Mouse (Mus musculus) embryonic facial prominence, embryonic 12.5 days (tissue): Measurements from ENCODE around the gene Fam151a. TPM values are rescaled to one million over a fixed set of nuclear protein-coding genes. Genes with fewer than 3 reads are reported as not detected.
A peak's percentile ranks its signal among the peaks of the same experiment; 100 is the strongest.
"Not testable (repeated sequence)": the region's sequence is repeated elsewhere in the genome, so short reads cannot be mapped to it uniquely, and the experiment has no call there.

ENCODE experiments used
- ATAC-seq: fragments of 200-750 bp; cut with Nextera tagmentation; 2 replicates; pipeline ENCODE4 v1.8.0; 2017; ENCODE audit not compliant: insufficient number of reproducible peaks, insufficient read depth, low FRiP score, low TSS enrichment
- H3K27ac ChIP-seq: fragments of 300-500 bp; sonication (generic); 2 replicates; pipeline ENCODE4 v1.5.1; 2016; ENCODE audit warnings: mild to moderate bottlenecking
- H3K27me3 ChIP-seq: fragments of 300-500 bp; sonication (generic); 2 replicates; pipeline ENCODE4 v1.6.1; 2016; ENCODE audit warnings: mild to moderate bottlenecking, moderate library complexity
- H3K36me3 ChIP-seq: fragments of 300-500 bp; sonication (generic); 2 replicates; pipeline ENCODE4 v1.6.1; 2016; ENCODE audit warnings: mild to moderate bottlenecking
- H3K4me1 ChIP-seq: fragments of 300-500 bp; sonication (generic); 2 replicates; pipeline ENCODE4 v1.6.1; 2016
- H3K4me2 ChIP-seq: fragments of 300-500 bp; sonication (generic); replicated peaks from 2 replicates; pipeline ENCODE4 v1.6.1; 2016; ENCODE audit warnings: mild to moderate bottlenecking, moderate library complexity
- H3K4me3 ChIP-seq: fragments of 300-500 bp; sonication (generic); 2 replicates; pipeline ENCODE4 v1.5.1; 2016; ENCODE audit warnings: mild to moderate bottlenecking
- H3K9ac ChIP-seq: fragments of 300-500 bp; sonication (generic); 2 replicates; pipeline ENCODE4 v1.6.1; 2016; ENCODE audit warnings: mild to moderate bottlenecking, moderate library complexity
- H3K9me3 ChIP-seq: fragments of 300-500 bp; sonication (generic); 2 replicates; pipeline ENCODE4 v1.6.1; 2016; ENCODE audit warnings: mild to moderate bottlenecking, moderate library complexity
- WGBS: fragments of 180-500 bp; shearing (Covaris S2); methylation state at CpG from one replicate; pipeline ENCODE4 v1.1.7; 2016; 5-methylcytosine and 5-hydroxymethylcytosine counted together
- polyA plus RNA-seq: library from polyadenylated mRNA; unstranded; fragments of >200 nt; fragmentation: Nextera tagmentation; extraction: Ambion mirVana; gene quantifications from 2 replicates; pipeline ENCODE4 v1.2.1, GENCODE M21; 2016

The Fam151a gene
- polyA plus RNA-seq, 1 experiment from 2014 or later: 0.19 TPM

DNA sequence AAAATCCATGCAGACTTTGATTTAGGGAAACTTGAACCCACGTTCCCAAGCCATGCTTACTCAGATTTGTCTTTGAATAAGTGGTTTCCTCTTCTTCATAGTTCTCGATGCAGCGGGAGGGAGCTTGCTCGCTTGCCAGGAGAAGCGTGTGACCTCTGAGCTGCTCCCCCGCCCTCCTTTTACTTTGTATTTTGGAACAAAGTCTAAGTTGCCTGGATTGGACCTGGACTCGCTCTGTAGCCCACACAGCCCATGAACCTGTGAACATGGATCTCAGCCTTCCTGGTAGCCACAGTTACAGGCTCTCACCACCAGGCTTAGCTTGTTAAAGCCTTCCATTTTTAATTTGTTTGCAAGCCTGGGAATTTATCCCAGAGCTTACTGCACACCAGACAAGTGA, 2.9 kb upstream of the Fam151a start, which contains the start of gene Mroh7:
Gene Mroh7 (minus strand): TSS at position 112 of the 400 bp plus-strand sequence.
- Histone ChIP-seq H3K36me3 (no peaks in the 10 kb centered on the region), H3K27me3 (no peaks in the 10 kb centered on the region), H3K27ac (no peak within 1 kb of the TSS), H3K4me3 (no peak within 1 kb of the TSS), H3K9me3 (no peaks in the 10 kb centered on the region), H3K4me1 (no peaks in the 10 kb centered on the region), H3K9ac (no peak within 1 kb of the TSS), H3K4me2 (no peak within 1 kb of the TSS)
- ATAC-seq: no peak
- 80% methylated on average over 7 of the region's 7 CpGs for WGBS

DNA sequence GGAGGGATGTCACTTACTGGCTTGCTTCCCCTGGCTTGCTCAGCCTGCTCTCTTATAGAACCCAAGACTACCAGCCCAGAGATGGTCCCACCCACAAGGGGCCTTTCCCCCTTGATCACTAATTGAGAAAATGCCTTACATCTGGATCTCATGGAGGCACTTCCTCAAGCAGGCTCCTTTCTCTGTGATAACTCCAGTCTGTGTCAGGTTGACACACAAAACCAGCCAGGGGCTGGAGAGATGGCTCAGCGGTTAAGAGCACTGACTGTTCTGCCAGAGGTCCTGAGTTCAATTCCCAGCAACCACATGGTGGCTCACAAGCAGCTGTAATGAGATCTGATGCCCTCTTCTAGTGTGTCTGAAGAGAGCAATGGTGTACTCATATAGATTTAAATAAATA, 3.2 kb downstream of the Fam151a start:
- not testable (repeated sequence) for H3K27me3 ChIP-seq, H3K36me3 ChIP-seq, H3K27ac ChIP-seq, H3K4me3 ChIP-seq, H3K9me3 ChIP-seq, H3K9ac ChIP-seq, ATAC-seq, H3K4me1 ChIP-seq, H3K4me2 ChIP-seq
- 28% methylated on average over 1 of the region's 1 CpGs for WGBS

- H3K4me2 ChIP-seq: no peak overlapping the region
- H3K4me1 ChIP-seq: no peaks in the 10 kb centered on the region
- no peaks in the 10 kb centered on the region for H3K36me3 ChIP-seq
- WGBS: 59% methylated on average over 3 of the region's 3 CpGs
- no peaks in the 10 kb centered on the region for H3K9me3 ChIP-seq
- H3K9ac ChIP-seq: no peak overlapping the region
- H3K4me3 ChIP-seq: no peak overlapping the region
- H3K27ac ChIP-seq: no peak overlapping the region
- no peaks in the 10 kb centered on the region for H3K27me3 ChIP-seq
- ATAC-seq: no peak
Measured at GRCm38 (mm10) chr4:106737904-106738303, 4.2 kb downstream of the Fam151a start.

- ATAC-seq: no peak
- Histone ChIP-seq H3K36me3 (no peaks in the 10 kb centered on the region), H3K4me2 (no peak overlapping the region), H3K9me3 (no peaks in the 10 kb centered on the region), H3K4me3 (no peak overlapping the region), H3K9ac (no peak overlapping the region), H3K27me3 (0 out of 2 replicates have a peak, but pooled peaks cover 3% of the 10 kb centered on the region), H3K4me1 (peaks cover 21% of the 10 kb centered on the region), H3K27ac (no peak overlapping the region)
- 80% methylated on average over 7 of the region's 7 CpGs for WGBS
Measured at GRCm38 (mm10) chr4:106745862-106746261, 12.2 kb downstream of the Fam151a start.

DNA sequence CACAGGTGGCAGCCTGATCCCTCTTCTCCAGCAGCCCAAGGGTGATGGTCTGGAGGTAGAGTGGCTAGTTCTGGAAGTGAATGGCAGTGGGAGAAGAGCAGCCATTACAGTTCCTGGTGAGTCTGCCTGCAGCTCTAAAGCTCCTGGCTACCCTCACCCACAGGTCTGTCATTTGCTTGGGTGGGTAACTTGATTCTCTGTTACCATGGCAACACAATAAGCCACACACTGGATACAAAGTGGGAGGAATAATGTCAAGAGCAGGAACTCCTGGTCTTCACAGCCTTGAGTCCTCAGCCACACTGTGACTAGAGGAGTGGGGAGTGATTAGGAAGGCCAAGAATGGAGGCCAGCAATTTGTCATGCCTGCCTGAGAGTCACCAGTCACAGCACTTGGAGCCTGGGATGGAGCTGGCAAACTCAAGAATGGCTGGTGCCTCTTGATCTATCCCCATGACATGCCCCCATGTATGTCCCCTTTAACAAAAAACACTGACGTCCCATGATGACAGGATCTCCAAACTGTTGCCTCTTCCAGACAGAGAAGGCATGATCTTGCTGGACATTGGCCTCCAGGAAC, 13.4 kb downstream of the Fam151a start:
- H3K4me3 ChIP-seq: no peak overlapping the region
- no peaks in the 10 kb centered on the region for H3K36me3 ChIP-seq
- H3K27ac ChIP-seq: no peak overlapping the region
- H3K27me3 ChIP-seq: 0 out of 2 replicates have a peak, but pooled peaks cover 4% of the 10 kb centered on the region
- H3K9ac ChIP-seq: no peak overlapping the region
- no peak; the same call in 1 of the 2 replicates for ATAC-seq
- no peak overlapping the region for H3K4me2 ChIP-seq
- no peaks in the 10 kb centered on the region for H3K9me3 ChIP-seq
- peaks cover 21% of the 10 kb centered on the region for H3K4me1 ChIP-seq
- WGBS: 94% methylated on average over 1 of the region's 1 CpGs

DNA sequence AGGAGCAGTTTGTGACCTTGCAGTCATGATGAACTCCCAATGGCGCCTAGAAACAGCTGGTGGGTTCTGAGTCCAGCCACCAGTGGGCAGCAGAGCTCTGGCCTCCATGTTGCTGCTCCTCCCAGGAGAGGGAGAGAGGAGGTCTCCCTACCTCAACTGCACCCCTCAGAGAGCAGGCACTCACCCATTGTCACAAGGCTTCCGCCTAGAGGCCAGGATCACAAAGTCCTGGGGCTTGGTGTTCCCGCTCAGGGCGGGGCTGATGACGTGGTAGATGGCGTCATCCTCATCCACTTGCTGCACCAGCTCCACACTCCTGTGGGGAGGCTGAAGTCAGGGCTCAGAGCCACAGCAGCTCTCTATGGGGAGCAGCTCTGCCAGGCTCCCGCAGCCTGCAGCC, 16.0 kb downstream of the Fam151a start:
- Histone ChIP-seq H3K27ac (no peak overlapping the region), H3K4me2 (peak overlapping the region; percentile 34), H3K9me3 (no peaks in the 10 kb centered on the region), H3K36me3 (no peaks in the 10 kb centered on the region), H3K27me3 (0 out of 2 replicates have a peak, but pooled peaks cover 4% of the 10 kb centered on the region), H3K4me3 (peak overlapping the region; percentile 9), H3K9ac (no peak overlapping the region), H3K4me1 (peaks cover 21% of the 10 kb centered on the region)
- WGBS: 5% methylated on average over 7 of the region's 7 CpGs
- peak; percentile 73 for ATAC-seq

- Histone ChIP-seq H3K9me3 (no peaks in the 10 kb centered on the region), H3K4me2 (no peak overlapping the region), H3K27me3 (0 out of 2 replicates have a peak, but pooled peaks cover 4% of the 10 kb centered on the region), H3K4me1 (peaks cover 17% of the 10 kb centered on the region), H3K4me3 (no peak overlapping the region), H3K9ac (no peak overlapping the region), H3K27ac (no peak overlapping the region), H3K36me3 (no peaks in the 10 kb centered on the region)
- WGBS: 92% methylated on average over 6 of the region's 6 CpGs
- no peak for ATAC-seq
Measured at GRCm38 (mm10) chr4:106751726-106752125, 18.0 kb downstream of the Fam151a start.

DNA sequence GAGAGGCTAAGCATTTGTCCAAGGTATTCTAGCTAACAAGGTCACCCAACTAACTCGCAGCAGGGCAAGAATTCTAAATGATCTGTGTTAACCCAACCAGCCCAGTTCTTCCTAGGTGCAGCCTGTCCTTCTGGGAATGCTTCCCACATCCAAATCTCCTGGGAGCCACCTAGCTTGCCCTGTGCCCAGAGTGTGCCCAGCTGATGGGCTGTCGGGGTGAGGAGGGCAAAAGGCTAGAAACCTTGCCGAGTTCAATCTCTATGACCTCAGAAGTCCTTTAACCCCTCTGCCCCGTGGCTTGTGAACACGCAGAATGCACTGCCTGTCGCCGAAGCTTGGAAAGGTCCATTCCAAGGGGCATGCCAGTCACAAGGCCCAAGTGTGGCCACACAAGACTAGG, 30.5 kb downstream of the Fam151a start:
- no peak for ATAC-seq
- H3K9me3 ChIP-seq: no peaks in the 10 kb centered on the region
- H3K27ac ChIP-seq: no peak overlapping the region
- 74% methylated on average over 7 of the region's 7 CpGs for WGBS
- no peak overlapping the region for H3K4me2 ChIP-seq
- no peak overlapping the region for H3K9ac ChIP-seq
- no peaks in the 10 kb centered on the region for H3K4me1 ChIP-seq
- H3K36me3 ChIP-seq: no peaks in the 10 kb centered on the region
- no peak overlapping the region for H3K4me3 ChIP-seq
- H3K27me3 ChIP-seq: no peaks in the 10 kb centered on the region

DNA sequence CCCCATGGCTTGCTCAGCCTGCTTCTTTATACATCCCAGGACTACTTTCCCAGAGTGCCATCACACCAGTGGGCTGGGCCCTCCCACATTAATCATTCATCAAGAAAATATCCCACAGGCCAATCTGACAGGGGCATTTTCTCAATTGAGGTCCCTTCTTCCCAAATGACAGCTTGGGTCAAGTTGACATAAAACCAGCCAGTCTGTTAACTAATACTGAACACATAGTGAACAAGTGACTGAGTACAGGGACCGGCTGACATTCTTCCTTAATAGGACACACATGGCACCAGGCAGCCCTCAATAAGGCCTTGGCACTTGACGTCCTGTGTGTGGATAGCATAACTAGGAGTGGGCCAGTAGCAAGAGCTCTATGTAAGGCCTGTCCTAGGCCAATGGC, 35.6 kb downstream of the Fam151a start:
- 29% methylated on average over 2 of the region's 2 CpGs for WGBS
- ATAC-seq: no peak

DNA sequence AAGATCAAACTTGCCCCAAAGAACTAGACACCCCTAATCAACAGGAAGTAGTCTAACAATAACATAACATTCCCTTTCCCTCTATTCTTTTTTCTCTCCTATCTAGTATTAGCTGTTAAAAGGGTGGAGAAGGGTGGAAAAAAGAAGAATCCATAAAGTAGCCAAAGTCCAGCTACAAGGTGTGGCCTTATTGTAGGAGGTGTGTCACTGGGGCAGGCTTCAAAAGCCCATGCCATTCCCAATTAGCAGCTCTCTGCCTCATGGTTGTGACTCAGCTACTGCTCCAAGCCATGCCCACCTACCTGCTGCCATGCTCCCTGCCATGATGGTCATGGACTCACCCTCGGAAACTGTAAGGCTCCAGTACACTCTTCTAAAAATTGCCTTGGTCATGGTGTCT, 38.9 kb downstream of the Fam151a start:
- Histone ChIP-seq H3K4me2 (no peak overlapping the region), H3K4me3 (no peak overlapping the region), H3K9me3 (no peaks in the 10 kb centered on the region), H3K27me3 (no peaks in the 10 kb centered on the region), H3K27ac (no peak overlapping the region), H3K4me1 (peaks cover 7% of the 10 kb centered on the region), H3K9ac (no peak overlapping the region), H3K36me3 (no peaks in the 10 kb centered on the region)
- 81% methylated on average over 1 of the region's 1 CpGs for WGBS
- no peak for ATAC-seq

More for the DNA sequence above, 35.6 kb downstream of the Fam151a start:
- no peak overlapping the region for H3K4me2 ChIP-seq
- no peak overlapping the region for H3K27ac ChIP-seq
- no peak overlapping the region for H3K4me3 ChIP-seq
- H3K27me3 ChIP-seq: no peaks in the 10 kb centered on the region
- no peaks in the 10 kb centered on the region for H3K9me3 ChIP-seq
- H3K9ac ChIP-seq: no peak overlapping the region
- no peaks in the 10 kb centered on the region for H3K36me3 ChIP-seq
- no peaks in the 10 kb centered on the region for H3K4me1 ChIP-seq

DNA sequence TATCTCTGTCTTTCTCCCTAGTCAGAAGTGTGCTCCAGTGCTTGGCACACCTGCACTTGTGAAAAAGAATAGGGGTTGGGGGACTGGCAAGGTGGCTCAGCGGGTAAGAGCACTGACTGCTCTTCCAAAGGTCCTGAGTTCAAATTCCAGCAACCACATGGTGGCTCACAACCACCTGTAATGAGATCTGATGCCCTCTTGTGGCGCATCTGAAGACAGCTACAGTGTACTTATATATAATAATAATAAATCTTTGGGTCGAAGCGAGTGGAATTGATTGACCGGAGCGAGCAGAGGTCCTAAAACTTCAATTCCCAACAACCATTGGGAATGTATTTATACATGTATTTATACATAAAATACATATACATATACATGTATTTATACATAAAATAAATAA, 42.1 kb downstream of the Fam151a start:
- H3K9ac ChIP-seq, H3K9me3 ChIP-seq, H3K36me3 ChIP-seq, H3K4me2 ChIP-seq, H3K27me3 ChIP-seq, ATAC-seq, H3K27ac ChIP-seq, H3K4me3 ChIP-seq: not testable (repeated sequence)
- 90% methylated on average over 6 of the region's 6 CpGs for WGBS
- H3K4me1 ChIP-seq: peaks cover 26% of the 10 kb centered on the region

- 39% methylated on average over 3 of the region's 3 CpGs for WGBS
- H3K27me3 ChIP-seq: no peaks in the 10 kb centered on the region
- no peak overlapping the region for H3K9ac ChIP-seq
- no peaks in the 10 kb centered on the region for H3K9me3 ChIP-seq
- no peak for ATAC-seq
- H3K36me3 ChIP-seq: no peaks in the 10 kb centered on the region
- H3K27ac ChIP-seq: no peak overlapping the region
- H3K4me2 ChIP-seq: no peak overlapping the region
- H3K4me1 ChIP-seq: peaks cover 28% of the 10 kb centered on the region
- H3K4me3 ChIP-seq: no peak overlapping the region
Measured at GRCm38 (mm10) chr4:106776998-106777397, 43.3 kb downstream of the Fam151a start.
